Mouse (Mus musculus) layer of hippocampus, adult 9-10 months (tissue): Measurements from ENCODE around the gene Larp1b.

Source experiments
- DNase-seq: peaks from one replicate; pipeline ENCODE4 v3.0.0; 2022; ENCODE audit warnings: low spot score

The Larp1b gene

DNA sequence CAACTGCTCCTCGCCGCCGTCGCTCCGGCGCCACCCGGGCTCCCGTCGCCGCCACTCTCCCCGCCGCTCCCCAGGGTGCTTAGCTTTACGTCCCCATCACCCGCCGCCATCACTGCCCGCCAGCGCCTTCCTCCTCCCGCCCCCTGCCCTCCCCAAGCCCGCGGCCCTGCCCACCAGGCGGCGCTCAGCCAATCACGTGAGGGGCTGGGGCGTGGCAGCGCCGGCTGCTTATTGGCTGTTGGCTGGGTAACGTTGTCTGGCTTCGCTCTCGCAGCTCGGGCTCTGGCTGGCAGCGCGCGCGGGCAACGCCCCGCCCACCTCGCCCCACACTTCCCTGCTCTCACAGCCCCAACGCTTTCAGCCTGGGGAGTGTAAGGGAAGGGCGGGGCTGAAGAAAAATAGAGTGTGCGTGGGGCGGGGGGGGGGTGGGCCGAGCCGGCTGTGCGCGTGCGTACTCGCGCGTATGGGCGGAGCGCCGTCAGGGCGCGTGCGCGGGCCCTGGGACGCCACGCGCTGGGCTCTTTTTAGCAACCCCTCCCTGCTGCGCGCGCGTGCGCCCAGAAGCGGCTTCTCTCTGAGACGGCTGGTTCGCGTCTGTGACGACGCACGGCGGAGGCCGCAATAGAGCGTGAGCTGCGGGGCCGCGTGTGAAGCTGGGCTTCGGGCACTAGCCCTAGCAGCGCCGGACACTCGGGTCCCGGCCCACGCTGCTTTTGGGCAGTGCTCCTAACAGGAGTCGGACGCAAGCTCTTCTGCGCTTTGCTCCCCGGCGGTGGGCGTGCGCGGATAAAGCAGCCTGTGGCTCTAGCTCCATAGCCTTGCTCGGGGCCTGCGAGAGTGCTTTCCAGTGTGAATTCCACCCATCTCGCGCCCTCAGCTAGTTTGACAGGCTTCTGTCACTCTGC, 133.5 kb downstream of the Larp1b start, which contains the start of gene Pgrmc2:
TSS of gene Pgrmc2 (minus strand) at position 162 of the 905 bp plus-strand sequence.
- DNase-seq, result peak; percentile 93

DNA sequence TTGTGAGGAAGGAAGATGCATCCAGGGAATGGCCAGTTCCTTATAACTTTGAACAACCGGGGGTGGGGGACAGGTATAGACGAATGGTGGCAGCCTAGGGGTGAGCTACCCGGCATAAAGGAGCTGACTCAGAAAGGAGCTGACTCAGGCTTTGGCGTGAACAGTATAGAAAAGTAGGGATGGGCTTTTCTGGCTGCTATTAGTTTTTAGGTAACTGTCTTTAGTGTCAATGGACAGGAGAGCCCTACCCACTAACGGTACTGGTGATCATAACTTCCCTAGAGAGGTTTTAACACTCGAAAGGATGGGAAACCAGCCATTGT, 134.1 kb downstream of the Larp1b start:
- no peak for DNase-seq

DNA sequence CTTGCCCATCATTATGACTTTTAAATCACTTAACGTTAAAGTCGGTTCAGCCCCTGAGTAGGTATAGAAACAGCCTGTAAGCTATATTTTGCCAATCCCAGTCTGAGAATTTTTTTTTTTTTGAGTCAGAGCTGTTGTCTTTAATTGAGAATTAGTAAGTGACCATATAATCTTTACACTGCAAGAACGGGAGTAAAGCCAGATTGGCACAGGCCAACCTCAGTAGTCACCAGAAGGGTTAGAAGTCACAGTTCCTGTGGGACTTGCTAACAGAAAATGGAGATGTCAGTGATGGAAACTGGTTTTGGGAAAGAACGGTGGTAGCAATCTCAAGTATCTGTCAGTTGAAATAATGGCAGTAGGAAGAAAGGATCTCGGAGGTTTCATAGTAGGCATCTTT, 134.8 kb downstream of the Larp1b start:
- no peak for DNase-seq

DNA sequence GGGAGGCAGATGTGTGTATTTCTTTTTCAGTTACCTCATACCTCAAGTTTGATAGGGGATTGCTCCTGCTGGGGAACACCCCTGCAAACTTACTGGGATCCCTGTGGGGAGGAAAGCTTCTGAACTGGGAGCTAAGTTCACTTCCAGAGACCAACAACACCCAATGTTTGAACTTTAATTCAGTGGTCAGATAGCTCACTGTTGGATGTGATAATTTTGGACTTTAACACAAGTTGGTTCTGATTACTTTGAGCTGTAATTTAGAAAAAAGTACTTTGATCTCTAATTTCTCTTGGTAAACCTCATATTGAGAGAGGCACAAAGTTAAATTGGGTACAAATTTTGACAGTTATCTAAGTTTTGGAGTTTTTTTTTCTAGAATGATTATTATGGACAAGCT, 137.4 kb downstream of the Larp1b start:
- no peak for DNase-seq
